Mouse (Mus musculus) ES-Bruce4 (cell line): ENCODE measurements around the gene Dcst1. TPM values are rescaled to one million over a fixed set of nuclear protein-coding genes. Genes with fewer than 3 reads are reported as not detected.
A peak's percentile ranks its signal among the peaks of the same experiment; 100 is the strongest.

Source experiments
- H3K27ac ChIP-seq: 2 replicates; pipeline ENCODE4 v1.5.1; 2012; ENCODE audit warnings: low read length, inconsistent platforms; ENCODE audit not compliant: insufficient read depth
- H3K27me3 ChIP-seq: 2 replicates; pipeline ENCODE4 v1.6.1; 2012; ENCODE audit warnings: mild to moderate bottlenecking, low read length, inconsistent platforms; ENCODE audit not compliant: control insufficient read depth, poor library complexity, insufficient read depth, severe bottlenecking
- H3K36me3 ChIP-seq: 2 replicates; pipeline ENCODE4 v1.6.1; 2012; ENCODE audit warnings: inconsistent platforms, mild to moderate bottlenecking, low read length, moderate library complexity; ENCODE audit not compliant: control insufficient read depth, poor library complexity, insufficient read depth, severe bottlenecking
- H3K4me1 ChIP-seq: one replicate; pipeline ENCODE4 v1.8.1; 2011; ENCODE audit warnings: low read length; ENCODE audit not compliant: control insufficient read depth, insufficient read depth
- H3K4me3 ChIP-seq: 2 replicates; pipeline ENCODE4 v1.5.1; 2011; ENCODE audit warnings: low read depth, mild to moderate bottlenecking, low read length
- H3K9ac ChIP-seq: 2 replicates; pipeline ENCODE4 v1.6.1; 2012; ENCODE audit warnings: low read depth, mild to moderate bottlenecking, inconsistent platforms; ENCODE audit not compliant: poor library complexity, severe bottlenecking
- H3K9me3 ChIP-seq: replicated peaks from 2 replicates; pipeline ENCODE4 v1.6.1; 2012; ENCODE audit warnings: mild to moderate bottlenecking, low read length, inconsistent platforms; ENCODE audit not compliant: control insufficient read depth, poor library complexity, insufficient read depth, severe bottlenecking
- CTCF ChIP-seq: IDR thresholded peaks from one replicate; pipeline ENCODE4 v1.8.1; 2011; ENCODE audit warnings: low read depth, low read length
- EP300 ChIP-seq: IDR thresholded peaks from 2 replicates; pipeline ENCODE4 v1.6.1; 2011; ENCODE audit warnings: low read depth, low read length; ENCODE audit not compliant: insufficient read depth
- POLR2A ChIP-seq: IDR thresholded peaks from one replicate; pipeline ENCODE4 v1.8.1; 2011; ENCODE audit warnings: low read length; ENCODE audit not compliant: insufficient read depth
- polyA plus RNA-seq: library from polyadenylated mRNA; stranded (reverse); fragments of >200 nt; gene quantifications from 2 replicates; pipeline ENCODE4 v1.2.4, GENCODE M21; 2011; ENCODE audit warnings: low read depth; ENCODE audit not compliant: missing spikeins, insufficient read depth, insufficient read length

Dcst1 gene
- polyA plus RNA-seq, 1 experiment, result not detected

DNA sequence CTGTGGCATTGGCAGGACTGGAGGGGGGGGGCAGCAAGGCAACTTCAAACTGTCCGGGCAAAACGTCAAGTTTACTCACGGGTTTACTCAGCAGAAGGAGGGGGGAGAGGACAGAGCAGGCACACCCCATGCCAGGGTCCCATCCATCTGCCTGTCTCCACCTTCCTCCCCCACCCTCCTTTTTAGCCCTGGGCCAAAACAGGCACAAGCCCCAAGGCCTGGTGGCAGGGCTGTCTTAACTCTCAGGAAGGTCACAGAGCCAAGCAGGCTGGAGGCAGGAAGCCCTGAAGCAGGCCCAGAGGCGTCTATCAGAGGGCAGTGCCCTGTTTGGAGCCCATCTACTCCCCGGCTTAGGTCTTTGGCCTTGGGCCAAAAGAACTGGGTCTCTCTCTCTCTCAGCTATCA lies 25.1 kb upstream of the Dcst1 start:
- Histone ChIP-seq H3K9ac (no peak overlapping the region), H3K4me3 (no peak overlapping the region), H3K36me3 (no peaks in the 10 kb centered on the region), H3K27me3 (no peaks in the 10 kb centered on the region), H3K27ac (no peak overlapping the region), H3K4me1 (peaks cover 2% of the 10 kb centered on the region), H3K9me3 (no peaks in the 10 kb centered on the region)
- TF ChIP-seq POLR2A (no peak), CTCF (no peak), EP300 (no peak)

DNA sequence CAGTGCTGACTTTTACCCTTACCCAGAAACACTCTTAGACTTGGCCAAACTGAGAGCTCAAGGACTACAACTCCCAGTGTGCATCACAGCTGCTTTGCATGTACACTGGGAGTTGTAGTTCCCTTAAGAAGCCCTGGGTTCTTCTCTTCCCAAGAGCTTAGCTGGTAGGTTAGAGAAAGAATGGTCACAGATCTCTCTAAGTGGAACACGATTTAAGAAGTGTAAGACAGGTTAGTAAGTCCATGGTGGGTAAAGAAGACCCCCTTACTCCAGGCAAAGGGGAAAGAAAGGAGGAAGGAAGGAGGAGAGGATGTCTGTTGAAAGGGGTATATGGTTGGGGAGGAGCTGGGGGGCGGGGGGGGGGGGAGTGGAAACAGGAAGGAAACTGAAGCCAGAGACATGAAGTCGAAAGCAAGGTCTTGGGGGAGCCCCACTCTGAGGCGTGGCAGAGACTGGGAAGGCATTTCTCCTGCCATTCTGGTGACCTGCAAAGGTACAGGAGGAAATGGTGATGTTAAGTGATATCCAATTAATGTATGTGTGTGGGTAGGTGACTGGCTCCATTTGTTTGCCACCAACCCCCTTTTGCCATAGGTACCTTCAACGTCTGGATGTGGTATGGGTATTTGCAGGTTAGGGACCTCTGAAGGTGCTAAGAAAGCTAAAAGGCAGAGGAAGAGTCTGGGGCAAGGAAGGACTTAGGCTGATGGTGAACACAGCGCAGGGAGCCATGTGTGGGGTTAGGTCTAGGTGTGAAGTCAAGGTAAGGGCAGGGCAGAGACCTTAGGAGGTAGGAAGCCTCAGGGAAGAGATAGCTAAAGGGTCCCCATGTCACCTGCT lies 24.1 kb upstream of the Dcst1 start:
- no peaks in the 10 kb centered on the region for H3K27me3 ChIP-seq
- no peak overlapping the region for H3K9ac ChIP-seq
- H3K4me3 ChIP-seq, result no peak overlapping the region
- peaks cover 3% of the 10 kb centered on the region for H3K4me1 ChIP-seq
- no peaks in the 10 kb centered on the region for H3K36me3 ChIP-seq
- TF ChIP-seq CTCF, result no peak
- TF ChIP-seq POLR2A, result no peak
- no peak for TF ChIP-seq EP300
- no peaks in the 10 kb centered on the region for H3K9me3 ChIP-seq
- no peak overlapping the region for H3K27ac ChIP-seq

DNA sequence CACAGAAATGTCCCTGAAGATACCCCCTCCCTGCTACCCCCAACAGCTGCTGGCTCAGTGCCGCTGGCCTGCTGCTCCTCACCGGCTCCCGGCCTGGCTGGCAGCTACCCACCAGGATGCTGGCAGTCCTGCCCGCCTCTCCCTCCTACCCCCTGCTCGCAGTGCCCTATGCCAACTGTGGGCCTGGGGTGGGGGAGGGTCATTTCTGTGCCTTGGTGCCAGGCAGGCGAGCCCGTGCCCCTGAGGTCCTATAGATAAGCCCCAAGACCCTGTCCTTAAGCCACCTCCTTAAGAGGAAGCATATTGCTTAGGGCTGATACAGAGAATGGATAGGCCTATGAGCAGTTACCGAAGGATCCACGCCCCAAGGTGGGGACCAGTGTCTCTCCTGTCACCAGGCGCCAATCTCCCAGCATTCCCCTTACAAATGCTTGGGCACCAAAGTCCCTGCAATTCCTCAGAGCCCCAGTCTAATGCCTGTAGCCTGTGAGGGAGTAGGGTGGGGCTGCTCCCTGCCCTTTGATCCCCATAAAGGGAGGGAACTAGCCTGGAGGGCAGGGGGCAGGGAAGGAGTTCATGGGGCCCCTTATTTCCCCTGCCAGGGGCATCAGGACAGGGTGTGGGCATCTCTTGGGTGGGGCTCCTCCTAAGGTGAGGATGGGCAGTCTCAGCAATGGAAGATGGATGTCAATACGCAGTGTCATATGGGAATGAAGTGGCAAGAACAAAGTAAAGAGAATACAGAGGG lies 23.3 kb upstream of the Dcst1 start:
- H3K9me3 ChIP-seq, result no peaks in the 10 kb centered on the region
- no peak overlapping the region for H3K27ac ChIP-seq
- H3K9ac ChIP-seq, result no peak overlapping the region
- H3K36me3 ChIP-seq, result no peaks in the 10 kb centered on the region
- TF ChIP-seq EP300, result no peak
- no peak for TF ChIP-seq POLR2A
- TF ChIP-seq CTCF, result no peak
- no peak overlapping the region for H3K4me3 ChIP-seq
- H3K4me1 ChIP-seq, result peaks cover 10% of the 10 kb centered on the region
- H3K27me3 ChIP-seq, result no peaks in the 10 kb centered on the region

DNA sequence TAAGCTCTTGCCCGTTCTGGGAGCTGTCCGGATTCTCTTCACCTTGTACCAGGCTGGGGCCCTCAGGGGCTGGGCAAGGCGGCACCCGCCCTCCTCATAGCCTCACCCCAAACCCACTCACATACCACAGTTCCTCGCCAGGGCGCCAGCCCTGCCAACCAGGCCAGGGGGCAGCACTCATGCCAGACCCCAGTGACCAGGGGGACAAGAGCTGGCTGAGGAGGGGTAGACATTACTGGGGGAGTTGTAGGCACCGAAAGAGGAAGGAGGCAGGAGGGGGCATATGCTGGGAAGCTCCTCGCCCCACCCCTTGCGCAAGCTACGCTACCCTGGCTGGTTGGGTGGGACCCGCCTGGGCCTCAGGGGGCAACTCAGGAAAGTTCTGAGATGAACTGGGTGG lies 22.6 kb upstream of the Dcst1 start:
- Histone ChIP-seq H3K27me3 (no peaks in the 10 kb centered on the region), H3K4me1 (peaks cover 11% of the 10 kb centered on the region), H3K27ac (no peak overlapping the region), H3K9me3 (no peaks in the 10 kb centered on the region), H3K9ac (no peak overlapping the region), H3K4me3 (no peak overlapping the region), H3K36me3 (no peaks in the 10 kb centered on the region)
- TF ChIP-seq CTCF, result no peak
- TF ChIP-seq EP300, result no peak
- TF ChIP-seq POLR2A, result no peak

DNA sequence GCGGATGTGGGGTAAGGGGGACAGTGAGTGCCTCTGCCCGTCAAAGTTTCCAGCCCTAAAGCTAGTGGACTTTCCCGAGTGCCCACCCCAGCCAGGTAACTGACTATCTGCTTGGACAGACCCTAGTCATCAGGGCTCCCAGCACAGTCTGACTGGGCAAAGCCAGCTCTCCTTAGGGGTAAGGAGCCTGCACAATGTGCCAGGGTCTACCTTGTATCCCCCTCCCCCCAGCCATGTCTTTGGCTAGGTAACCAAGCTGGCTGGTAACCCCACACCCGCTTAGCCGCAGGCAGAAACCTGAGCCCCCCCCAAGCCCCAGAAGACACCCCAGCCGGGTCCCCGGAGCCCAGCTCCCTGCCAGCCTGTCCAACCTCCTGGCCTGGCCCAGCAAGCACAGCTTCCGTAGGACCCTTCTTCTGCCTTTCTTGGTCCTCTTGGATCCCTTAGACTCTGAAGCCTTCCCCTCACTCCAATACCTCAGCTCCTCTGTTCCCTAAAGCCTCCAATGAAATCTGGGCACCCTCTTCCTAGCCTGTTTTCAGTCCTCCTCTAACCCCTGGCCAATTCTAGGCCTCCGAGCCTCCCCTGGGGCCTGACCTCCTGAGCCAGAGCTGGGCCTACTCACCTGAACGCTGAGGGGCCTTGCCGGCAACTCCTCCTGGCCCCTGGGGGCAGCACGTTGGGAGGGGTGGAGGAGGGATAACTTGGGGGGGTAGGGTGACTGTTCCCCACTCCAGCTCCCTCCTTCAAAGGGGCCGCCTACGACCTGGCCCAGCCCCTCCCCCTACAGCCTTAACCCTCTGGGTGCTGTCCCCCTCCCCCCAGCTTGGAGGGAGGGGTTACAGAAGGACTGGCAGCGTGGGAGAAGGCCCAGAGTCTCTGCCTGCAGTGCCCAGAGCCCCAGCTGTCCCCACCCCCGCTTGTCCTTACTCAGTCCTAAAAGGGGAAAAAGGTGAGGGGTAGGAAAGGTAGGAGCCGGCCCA lies 21.7 kb upstream of the Dcst1 start:
- Histone ChIP-seq H3K27ac (no peak overlapping the region), H3K27me3 (no peaks in the 10 kb centered on the region), H3K4me3 (peak overlapping the region; percentile 35; the same call in 1 of the 2 replicates), H3K4me1 (peaks cover 15% of the 10 kb centered on the region), H3K36me3 (no peaks in the 10 kb centered on the region), H3K9ac (peak overlapping the region; percentile 8; the same call in 1 of the 2 replicates), H3K9me3 (no peaks in the 10 kb centered on the region)
- no peak for TF ChIP-seq CTCF
- TF ChIP-seq EP300, result no peak
- TF ChIP-seq POLR2A, result no peak
